Mouse (Mus musculus) c-Kit-positive CD71-negative TER-119-negative erythroid progenitor cells, embryonic 14.5 days (primary cell): ENCODE data around the gene Eif4g3.

Experiments
- DNase-seq: peaks from one replicate; pipeline ENCODE4 v3.0.0-alpha.2; 2013; ENCODE audit warnings: low read depth

Gene Eif4g3

GRCm38 (mm10) chr4:138101795-138102194 lies 109.0 kb downstream of the Eif4g3 start:
- no peak for DNase-seq

- DNase-seq = no peak
These were observed 109.6 kb downstream of the Eif4g3 start for GRCm38 (mm10) chr4:138102413-138102812.

DNA sequence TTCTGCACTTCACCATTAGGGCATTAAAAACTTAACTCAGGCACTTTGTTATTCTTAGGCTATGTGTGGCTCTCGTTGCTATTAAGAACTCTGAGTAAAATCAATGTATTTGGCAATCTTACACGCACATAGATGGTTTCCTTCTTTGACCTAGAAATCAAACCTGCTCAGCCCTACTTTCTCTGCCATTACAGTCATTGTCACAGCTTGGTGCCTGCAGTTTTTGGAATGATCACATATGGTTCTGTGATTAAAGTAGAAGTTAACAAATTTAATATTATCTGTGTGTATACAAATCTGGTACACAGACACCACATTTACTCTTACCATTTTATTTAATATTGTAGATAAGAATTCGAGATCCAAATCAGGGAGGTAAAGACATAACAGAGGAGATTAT lies 112.1 kb downstream of the Eif4g3 start:
- DNase-seq = no peak

DNA sequence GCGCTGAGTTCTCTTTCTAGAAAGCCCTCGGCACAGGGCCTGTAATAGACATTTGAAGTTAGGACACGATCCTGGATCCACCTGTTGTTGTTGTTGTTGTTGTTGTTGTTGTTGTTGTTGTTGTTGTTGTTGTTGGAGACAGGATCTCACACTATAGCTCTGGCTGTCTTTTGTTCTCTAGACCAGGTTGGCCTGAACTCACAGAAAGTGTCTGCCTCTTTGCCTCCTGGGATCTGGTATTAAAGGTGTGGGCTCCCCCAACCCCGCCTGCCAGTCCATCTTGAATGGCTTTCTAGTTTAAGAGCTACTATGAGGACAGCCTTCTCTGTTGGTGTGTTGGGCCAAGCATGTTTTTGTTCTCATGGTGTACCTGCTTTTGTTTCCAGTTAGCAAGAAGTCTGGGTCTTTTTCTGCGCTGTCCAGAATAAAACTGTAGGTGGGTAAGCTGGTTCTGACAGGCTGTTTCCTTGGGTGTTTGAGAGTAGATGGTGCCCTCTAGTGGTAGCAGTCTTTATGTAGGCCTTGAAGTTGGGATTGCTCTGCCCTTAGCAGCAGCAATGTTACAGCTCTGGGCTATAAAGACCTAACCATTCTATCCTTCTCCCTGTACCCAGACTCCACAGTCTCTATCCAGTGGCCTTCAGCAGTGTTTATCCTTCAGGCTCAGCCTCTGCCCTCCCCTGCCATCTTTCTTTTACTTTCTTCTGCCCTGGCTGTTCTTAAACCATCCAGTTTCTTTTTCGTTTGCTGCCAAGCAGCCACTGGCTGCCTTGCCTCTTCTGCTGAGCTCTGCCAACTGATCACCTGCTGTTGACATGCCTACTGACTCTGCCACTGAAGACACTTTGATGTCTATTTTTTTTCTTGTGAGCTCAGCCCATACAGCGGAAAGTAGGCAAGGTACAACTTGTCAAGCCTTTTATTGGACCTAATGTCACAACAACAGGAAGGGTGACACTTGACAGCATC lies 114.9 kb downstream of the Eif4g3 start:
- peak; percentile 56 for DNase-seq

GRCm38 (mm10) chr4:138108541-138108940 lies 115.7 kb downstream of the Eif4g3 start:
- no peak for DNase-seq

GRCm38 (mm10) chr4:138109332-138109731 lies 116.5 kb downstream of the Eif4g3 start:
- no peak for DNase-seq

DNA sequence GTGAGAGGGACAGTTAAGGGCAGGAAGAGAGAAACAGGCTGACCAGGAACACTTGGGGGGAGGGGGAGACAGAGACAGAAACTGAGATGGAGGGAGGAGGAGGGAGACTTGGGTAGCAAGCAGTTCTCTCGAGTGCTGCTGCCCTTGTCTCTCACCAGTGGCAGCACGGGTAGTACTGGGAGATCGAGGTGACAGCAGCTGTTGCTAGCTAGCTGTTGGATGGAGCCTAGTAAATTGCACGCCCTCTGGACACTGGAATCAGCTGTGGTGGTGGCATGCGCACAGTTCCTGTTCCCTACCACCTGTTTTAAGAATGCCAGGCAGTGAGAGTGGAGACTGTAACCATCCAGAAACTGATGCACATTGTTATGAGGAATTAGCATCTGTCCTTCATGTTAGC lies 119.0 kb downstream of the Eif4g3 start:
- no peak for DNase-seq

- no peak for DNase-seq
These were observed 126.9 kb downstream of the Eif4g3 start for GRCm38 (mm10) chr4:138119740-138120139.

DNA sequence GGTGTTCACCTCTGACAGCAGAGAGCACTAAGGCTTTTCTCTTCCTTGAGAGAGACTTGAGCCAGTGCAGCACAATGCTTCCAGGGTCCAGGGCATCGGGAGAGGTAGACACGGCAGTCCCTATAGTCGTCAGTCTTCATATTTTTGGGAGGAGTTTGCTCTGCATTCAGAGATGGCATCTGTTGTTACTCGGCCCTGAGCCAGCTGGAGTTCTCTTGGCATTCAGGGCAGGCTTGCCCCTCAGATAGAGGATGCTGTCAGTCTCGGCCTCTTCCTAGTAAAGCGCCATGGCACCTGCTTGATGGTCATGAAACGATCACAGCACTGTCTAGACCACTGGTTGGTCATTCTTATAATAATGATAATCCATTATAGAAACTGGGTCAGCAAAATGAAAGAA lies 131.2 kb downstream of the Eif4g3 start:
- DNase-seq = no peak

GRCm38 (mm10) chr4:138127371-138127770 lies 134.5 kb downstream of the Eif4g3 start:
- DNase-seq = no peak

GRCm38 (mm10) chr4:138127781-138128180 lies 135.0 kb downstream of the Eif4g3 start:
- no peak for DNase-seq

DNA sequence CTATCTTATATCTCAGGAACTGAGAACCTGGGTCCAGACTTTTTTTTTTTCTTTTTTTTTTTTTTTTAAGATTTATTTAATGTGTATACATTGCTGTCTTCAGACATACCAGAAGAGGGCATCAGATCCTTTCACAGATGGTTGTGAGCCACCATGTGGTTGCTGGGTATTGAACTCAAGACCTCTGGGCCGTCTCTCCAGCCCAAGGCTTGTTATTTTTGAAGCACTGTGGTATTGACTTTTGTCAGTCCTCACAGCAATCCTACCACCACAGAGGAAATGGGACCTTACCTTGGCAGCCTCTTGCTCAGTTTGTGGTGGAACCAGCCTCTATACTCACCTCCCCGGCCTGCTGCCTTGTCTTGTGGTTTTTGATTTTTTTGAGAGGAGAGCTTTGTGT lies 137.3 kb downstream of the Eif4g3 start:
- no peak for DNase-seq

- DNase-seq = no peak
These were observed 138.4 kb downstream of the Eif4g3 start for GRCm38 (mm10) chr4:138131226-138131625.

DNA sequence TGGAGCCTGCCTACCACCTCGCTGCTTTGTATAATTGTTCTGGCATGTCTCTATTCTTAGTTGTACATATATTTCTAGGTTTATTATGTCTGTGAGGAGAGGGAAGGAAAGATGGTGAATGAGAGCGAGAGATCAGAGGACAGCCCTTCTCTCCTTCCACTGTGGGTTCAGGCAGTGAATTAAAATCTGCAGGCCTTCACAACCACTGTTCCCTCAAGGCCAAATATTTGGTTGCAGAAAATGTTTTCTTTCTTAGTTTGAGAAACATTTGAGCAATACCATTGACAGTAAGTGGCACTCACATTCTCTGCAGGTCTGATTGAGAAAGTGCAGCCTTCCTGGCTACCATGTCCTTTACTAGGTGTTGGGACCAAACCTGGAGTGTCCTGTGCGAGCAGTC lies 138.9 kb downstream of the Eif4g3 start:
- no peak for DNase-seq

- DNase-seq = no peak
These were observed 140.5 kb downstream of the Eif4g3 start for GRCm38 (mm10) chr4:138133360-138133759.

GRCm38 (mm10) chr4:138137336-138137735 lies 144.5 kb downstream of the Eif4g3 start:
- DNase-seq = no peak

- DNase-seq = no peak
These were observed 145.0 kb downstream of the Eif4g3 start for GRCm38 (mm10) chr4:138137804-138138203.

GRCm38 (mm10) chr4:138138219-138138618 lies 145.4 kb downstream of the Eif4g3 start:
- DNase-seq = no peak

DNA sequence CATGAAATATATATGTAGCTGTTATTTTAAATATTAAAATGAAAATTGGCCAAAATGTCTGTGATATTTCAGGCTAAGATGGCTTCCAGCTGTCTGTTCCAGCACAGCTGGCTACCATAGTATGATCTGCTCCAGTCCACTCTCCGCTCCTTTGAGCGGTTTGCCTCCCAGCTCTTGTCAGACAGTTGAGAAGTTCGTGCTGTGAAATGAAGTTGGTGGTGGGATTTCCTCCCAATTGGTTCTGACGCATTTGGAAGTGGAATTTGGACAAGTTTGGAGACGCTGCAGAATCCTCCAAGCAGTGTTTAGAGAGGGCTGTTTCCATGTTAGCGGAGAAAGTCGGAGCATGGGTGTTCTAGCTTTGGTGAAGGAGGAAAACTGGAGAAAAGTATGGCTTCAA lies 148.5 kb downstream of the Eif4g3 start:
- DNase-seq = no peak

- no peak for DNase-seq
These were observed 154.4 kb downstream of the Eif4g3 start for GRCm38 (mm10) chr4:138147176-138147575.

DNA sequence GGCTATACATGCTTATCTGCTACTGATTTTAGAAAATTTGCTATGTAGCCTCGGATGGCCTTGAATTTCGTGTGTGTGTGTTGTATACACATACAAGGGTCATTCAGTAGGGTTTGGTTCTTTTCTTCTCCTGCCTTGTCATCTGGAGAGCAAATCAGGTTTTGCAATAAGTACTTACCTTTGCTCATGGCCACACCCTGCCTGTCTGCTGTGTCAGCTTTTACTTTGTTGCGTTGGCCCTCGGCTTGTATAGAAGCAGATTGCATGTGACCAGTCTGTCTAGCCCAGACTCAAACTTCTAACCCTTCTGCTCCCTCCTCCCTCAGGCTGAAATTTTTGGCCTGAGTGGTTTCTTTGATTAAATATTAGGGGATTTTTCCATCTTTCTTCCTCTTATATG lies 157.2 kb downstream of the Eif4g3 start:
- DNase-seq = no peak

GRCm38 (mm10) chr4:138151226-138151625 lies 158.4 kb downstream of the Eif4g3 start:
- no peak for DNase-seq

DNA sequence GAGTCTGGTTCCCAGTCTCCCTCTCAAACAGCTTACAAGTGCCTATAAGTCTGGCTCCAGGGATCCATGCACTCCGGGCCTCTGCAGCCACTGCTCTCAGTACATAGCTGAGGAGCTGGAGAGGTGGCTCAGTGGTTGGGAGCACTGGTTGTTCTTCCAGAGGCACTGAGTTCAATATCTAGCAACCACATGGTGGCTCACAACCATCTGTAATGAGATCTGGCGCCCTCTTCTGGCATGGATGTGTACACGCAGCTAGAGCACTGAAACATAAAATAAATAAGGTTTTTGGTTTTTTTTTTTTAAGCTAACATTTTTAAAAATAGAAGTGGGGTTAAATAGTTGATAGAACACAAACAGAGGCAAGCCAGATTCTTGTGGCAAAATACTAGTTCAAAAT lies 161.2 kb downstream of the Eif4g3 start:
- peak; percentile 18 for DNase-seq

GRCm38 (mm10) chr4:138160918-138161317 lies 168.1 kb downstream of the Eif4g3 start:
- DNase-seq = no peak
